Mouse (Mus musculus) hindbrain, embryonic 16.5 days (tissue): ENCODE data around the gene Tmem11. TPM values are rescaled to one million over a fixed set of nuclear protein-coding genes. Genes with fewer than 3 reads are reported as not detected.
A peak's percentile ranks its signal among the peaks of the same experiment; 100 is the strongest.

Experiments
- ATAC-seq: fragments of 200-750 bp; cut with Nextera tagmentation; 2 replicates; pipeline ENCODE4 v1.8.0; 2017; ENCODE audit warnings: moderate TSS enrichment, moderate library complexity
- H3K27ac ChIP-seq: fragments of 300-500 bp; sonication (generic); 2 replicates; pipeline ENCODE4 v1.5.1; 2014; ENCODE audit warnings: low read depth, mild to moderate bottlenecking, control low read depth, low read length, moderate library complexity
- H3K27me3 ChIP-seq: fragments of 300-500 bp; sonication (generic); replicated peaks from 2 replicates; pipeline ENCODE4 v1.6.1; 2014; ENCODE audit warnings: low read length; ENCODE audit not compliant: control insufficient read depth, insufficient read depth
- H3K36me3 ChIP-seq: fragments of 300-500 bp; sonication (generic); 2 replicates; pipeline ENCODE4 v1.6.1; 2014; ENCODE audit warnings: mild to moderate bottlenecking, low read length, moderate library complexity, mixed read lengths; ENCODE audit not compliant: control insufficient read depth, insufficient read depth
- H3K4me1 ChIP-seq: fragments of 300-500 bp; sonication (generic); 2 replicates; pipeline ENCODE4 v1.6.1; 2014; ENCODE audit warnings: low read depth, low read length; ENCODE audit not compliant: control insufficient read depth, insufficient read depth
- H3K4me2 ChIP-seq: fragments of 300-500 bp; sonication (generic); 2 replicates; pipeline ENCODE4 v1.6.1; 2014; ENCODE audit warnings: mild to moderate bottlenecking, low read length, control low read depth, moderate library complexity
- H3K4me3 ChIP-seq: fragments of 300-500 bp; sonication (generic); 2 replicates; pipeline ENCODE4 v1.5.1; 2014; ENCODE audit warnings: mild to moderate bottlenecking, low read length, control low read depth, moderate library complexity
- H3K9ac ChIP-seq: fragments of 300-500 bp; sonication (generic); 2 replicates; pipeline ENCODE4 v1.6.1; 2014; ENCODE audit warnings: low read depth, mild to moderate bottlenecking, control low read depth, low read length, moderate library complexity
- H3K9me3 ChIP-seq: fragments of 300-500 bp; sonication (generic); 2 replicates; pipeline ENCODE4 v1.6.1; 2014; ENCODE audit warnings: mild to moderate bottlenecking, low read length, moderate library complexity; ENCODE audit not compliant: control insufficient read depth
- WGBS: fragments of 180-500 bp; shearing (Covaris S2); extraction: QIAGEN DNeasy Blood & Tissue Kit; methylation state at CpG from one replicate; pipeline ENCODE4 v1.1.7; 2014; 5-methylcytosine and 5-hydroxymethylcytosine counted together
- polyA plus RNA-seq: library from polyadenylated mRNA; unstranded; fragments of >200 nt; fragmentation: Nextera tagmentation; extraction: Ambion mirVana; gene quantifications from 2 replicates; pipeline ENCODE4 v1.2.1, GENCODE M21; 2015

The Tmem11 gene
- polyA plus RNA-seq, 1 experiment from 2014 or later: 62.1 TPM

- ATAC-seq: peak; percentile 97
- Histone ChIP-seq H3K36me3 (no peaks in the 10 kb centered on the region), H3K9ac (peak overlapping the region; percentile 87), H3K27ac (peak overlapping the region; percentile 86), H3K4me1 (peaks cover 14% of the 10 kb centered on the region), H3K27me3 (no peaks in the 10 kb centered on the region), H3K4me3 (peak overlapping the region; percentile 88), H3K4me2 (peak overlapping the region; percentile 88), H3K9me3 (no peaks in the 10 kb centered on the region)
- under 1% methylated on average over 82 of the region's 86 CpGs for WGBS
Measured at GRCm38 (mm10) chr11:60913301-60914196, 34.5 kb upstream of the Tmem11 start.

DNA sequence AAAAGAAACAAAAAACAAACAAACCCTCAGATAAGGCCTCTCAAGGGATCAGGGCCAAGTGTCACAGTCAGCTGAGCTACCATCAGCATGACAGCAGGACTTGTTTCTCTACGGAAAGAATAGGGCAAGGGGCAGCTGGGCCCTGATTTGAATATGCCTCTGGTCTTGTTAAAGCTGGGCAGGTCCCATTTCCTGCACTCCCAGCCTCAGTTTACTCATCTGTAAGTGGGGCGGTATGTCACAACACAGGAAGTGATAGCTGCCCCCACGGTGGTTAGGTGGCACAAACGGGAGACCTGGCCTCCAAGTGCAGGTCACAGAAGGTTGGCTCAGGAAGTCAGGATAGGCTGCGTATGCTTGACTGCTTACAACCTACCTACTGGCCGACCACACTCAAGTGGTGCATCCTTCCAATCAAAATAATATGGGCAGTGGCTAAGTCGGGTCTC lies 33.5 kb upstream of the Tmem11 start:
- Histone ChIP-seq H3K4me3 (peak overlapping the region; percentile 88), H3K27me3 (no peaks in the 10 kb centered on the region), H3K9ac (peak overlapping the region; percentile 87), H3K27ac (no peak overlapping the region; the same call in 1 of the 2 replicates), H3K4me1 (peaks cover 14% of the 10 kb centered on the region), H3K9me3 (no peaks in the 10 kb centered on the region), H3K4me2 (peak overlapping the region; percentile 88), H3K36me3 (no peaks in the 10 kb centered on the region)
- 26% methylated on average over 7 of the region's 7 CpGs for WGBS
- ATAC-seq: no peak

DNA sequence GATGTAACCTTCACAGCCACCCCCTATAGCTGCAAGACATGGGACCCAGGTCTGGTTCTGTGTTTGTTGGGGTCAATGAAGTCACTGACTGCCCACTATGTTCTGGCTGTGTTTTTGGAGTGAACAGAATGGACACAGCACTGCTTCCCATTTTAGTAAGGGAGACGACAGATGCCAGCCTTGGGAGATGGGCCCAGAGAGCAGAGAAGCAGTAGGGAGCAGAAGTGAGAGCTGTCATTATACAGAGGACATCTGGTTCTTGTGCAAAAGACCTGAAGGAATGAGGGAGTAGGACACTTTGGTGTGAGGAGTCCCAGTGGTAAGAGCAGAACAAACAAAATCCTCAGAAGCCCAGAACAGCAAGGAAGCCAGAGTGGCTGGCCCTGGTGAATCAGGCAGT lies 30.6 kb upstream of the Tmem11 start:
- Histone ChIP-seq H3K4me1 (peaks cover 14% of the 10 kb centered on the region), H3K36me3 (peaks cover 11% of the 10 kb centered on the region), H3K4me3 (no peak overlapping the region), H3K27me3 (no peaks in the 10 kb centered on the region), H3K9ac (no peak overlapping the region), H3K4me2 (no peak overlapping the region), H3K9me3 (no peaks in the 10 kb centered on the region), H3K27ac (no peak overlapping the region)
- ATAC-seq: no peak
- 81% methylated on average over 1 of the region's 1 CpGs for WGBS

DNA sequence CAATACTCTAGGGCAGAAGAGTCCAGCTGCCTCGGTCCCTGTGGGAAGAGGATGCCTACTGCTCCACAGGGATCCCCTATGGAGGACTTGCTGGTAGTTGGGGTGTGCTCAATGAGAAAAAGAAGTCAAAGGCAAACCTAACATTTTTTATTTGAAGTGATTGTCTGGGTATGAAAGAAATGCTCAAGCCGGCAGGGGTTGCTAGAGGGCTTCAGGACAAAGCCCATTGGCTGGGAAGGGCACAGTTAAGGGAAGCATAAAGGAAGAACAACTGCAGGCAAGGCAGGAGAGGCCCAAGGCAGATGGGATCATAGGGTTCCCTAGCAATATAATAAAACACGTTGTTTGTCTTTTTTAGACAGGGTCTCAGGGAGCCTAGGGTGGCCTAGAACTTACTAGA lies 29.0 kb upstream of the Tmem11 start:
- 55% methylated on average over 3 of the region's 3 CpGs for WGBS
- no peak overlapping the region for H3K4me2 ChIP-seq

GRCm38 (mm10) chr11:60906449-60906848 lies 27.4 kb upstream of the Tmem11 start:
- Histone ChIP-seq H3K27me3 (no peaks in the 10 kb centered on the region), H3K27ac (no peak overlapping the region), H3K4me2 (no peak overlapping the region), H3K4me3 (no peak overlapping the region), H3K9me3 (no peaks in the 10 kb centered on the region), H3K9ac (no peak overlapping the region), H3K4me1 (peaks cover 1% of the 10 kb centered on the region; the same call in 1 of the 2 replicates), H3K36me3 (peaks cover 18% of the 10 kb centered on the region)
- no peak for ATAC-seq
- WGBS: 89% methylated on average over 4 of the region's 4 CpGs

More for the DNA sequence above, 29.0 kb upstream of the Tmem11 start:
- Histone ChIP-seq H3K9me3 (no peaks in the 10 kb centered on the region), H3K9ac (no peak overlapping the region), H3K27ac (no peak overlapping the region), H3K27me3 (no peaks in the 10 kb centered on the region), H3K4me3 (no peak overlapping the region), H3K36me3 (peaks cover 18% of the 10 kb centered on the region), H3K4me1 (peaks cover 14% of the 10 kb centered on the region)
- no peak for ATAC-seq

- H3K4me1 ChIP-seq: no peaks in the 10 kb centered on the region
- H3K27me3 ChIP-seq: no peaks in the 10 kb centered on the region
- no peak overlapping the region for H3K4me2 ChIP-seq
- no peaks in the 10 kb centered on the region for H3K9me3 ChIP-seq
- peaks cover 18% of the 10 kb centered on the region for H3K36me3 ChIP-seq
- H3K9ac ChIP-seq: no peak overlapping the region
- no peak for ATAC-seq
- WGBS: 86% methylated on average over 10 of the region's 10 CpGs
- no peak overlapping the region for H3K4me3 ChIP-seq
- no peak overlapping the region for H3K27ac ChIP-seq
Measured at GRCm38 (mm10) chr11:60905407-60906120, 26.5 kb upstream of the Tmem11 start.

GRCm38 (mm10) chr11:60903661-60904061 lies 24.6 kb upstream of the Tmem11 start:
- H3K27ac ChIP-seq: no peak overlapping the region
- H3K9me3 ChIP-seq: no peaks in the 10 kb centered on the region
- H3K9ac ChIP-seq: no peak overlapping the region
- no peaks in the 10 kb centered on the region for H3K4me1 ChIP-seq
- no peaks in the 10 kb centered on the region for H3K27me3 ChIP-seq
- no peak overlapping the region for H3K4me2 ChIP-seq
- peaks cover 18% of the 10 kb centered on the region for H3K36me3 ChIP-seq
- H3K4me3 ChIP-seq: no peak overlapping the region
- WGBS: 85% methylated on average over 6 of the region's 6 CpGs
- ATAC-seq: no peak

- Histone ChIP-seq H3K4me2 (no peak overlapping the region), H3K27ac (no peak overlapping the region), H3K4me1 (no peaks in the 10 kb centered on the region), H3K36me3 (peaks cover 18% of the 10 kb centered on the region), H3K9me3 (no peaks in the 10 kb centered on the region), H3K27me3 (no peaks in the 10 kb centered on the region), H3K4me3 (no peak overlapping the region), H3K9ac (no peak overlapping the region)
- 79% methylated on average over 4 of the region's 4 CpGs for WGBS
- no peak for ATAC-seq
Measured at GRCm38 (mm10) chr11:60902486-60902885, 23.4 kb upstream of the Tmem11 start.

- WGBS: 84% methylated on average over 7 of the region's 7 CpGs
- no peak for ATAC-seq
- peaks cover 18% of the 10 kb centered on the region for H3K36me3 ChIP-seq
- no peaks in the 10 kb centered on the region for H3K4me1 ChIP-seq
- H3K4me2 ChIP-seq: no peak overlapping the region
- H3K9ac ChIP-seq: no peak overlapping the region
- no peak overlapping the region for H3K4me3 ChIP-seq
- H3K27ac ChIP-seq: no peak overlapping the region
- no peaks in the 10 kb centered on the region for H3K27me3 ChIP-seq
- no peaks in the 10 kb centered on the region for H3K9me3 ChIP-seq
Measured at GRCm38 (mm10) chr11:60902001-60902400, 22.9 kb upstream of the Tmem11 start.
